Mouse (Mus musculus) cerebellum, adult 2 months (tissue): ENCODE measurements around the gene Robo1.

Experiments used
- CTCF ChIP-seq: fragments of 200-500 bp; IDR thresholded peaks from 2 replicates; pipeline ENCODE4 v1.5.1; 2011; ENCODE audit warnings: low read depth, mild to moderate bottlenecking, control low read depth, low read length, moderate library complexity, borderline replicate concordance; ENCODE audit not compliant: insufficient read depth
- POLR2A ChIP-seq: fragments of 200-500 bp; IDR thresholded peaks from 2 replicates; pipeline ENCODE4 v1.6.1; 2011; ENCODE audit warnings: low read length, control low read depth, borderline replicate concordance; ENCODE audit not compliant: insufficient read depth

DNA sequence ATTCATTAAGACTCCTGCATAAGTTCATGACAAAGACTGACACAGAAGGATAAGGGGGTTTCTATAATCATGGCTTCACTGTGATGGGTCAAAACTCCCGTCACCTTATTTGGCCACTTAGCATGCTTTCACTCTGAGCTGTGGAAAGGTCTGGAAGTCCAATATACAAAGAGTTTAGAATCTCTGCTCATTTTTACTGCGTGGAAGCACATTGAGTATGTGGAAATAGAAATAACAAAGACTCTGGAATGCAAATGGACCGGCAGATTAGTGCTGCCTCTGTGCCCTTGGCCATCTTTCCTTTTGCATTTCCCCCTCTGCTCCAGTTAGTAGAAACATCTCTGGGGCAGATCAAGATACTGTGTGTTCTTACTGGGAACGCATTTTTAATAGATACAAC lies 697.7 kb downstream of the Robo1 start:
- TF ChIP-seq CTCF (no peak), POLR2A (no peak)
